Mouse (Mus musculus) heart, embryonic 12.5 days (tissue): ENCODE results near the gene Fmnl2. TPM values are rescaled to one million over a fixed set of nuclear protein-coding genes. Genes with fewer than 3 reads are reported as not detected.

Experiments
- ATAC-seq: fragments of 200-750 bp; cut with Nextera tagmentation; 2 replicates; pipeline ENCODE4 v1.8.0; 2017; ENCODE audit warnings: moderate TSS enrichment, moderate library complexity; ENCODE audit not compliant: insufficient number of reproducible peaks, low FRiP score
- H3K27ac ChIP-seq: fragments of 300-500 bp; sonication (generic); 2 replicates; pipeline ENCODE4 v1.5.1; 2016; ENCODE audit warnings: mild to moderate bottlenecking, moderate library complexity; ENCODE audit not compliant: poor library complexity, severe bottlenecking
- H3K27me3 ChIP-seq: fragments of 300-500 bp; sonication (generic); replicated peaks from 2 replicates; pipeline ENCODE4 v1.6.1; 2016; ENCODE audit warnings: mild to moderate bottlenecking, moderate library complexity
- H3K36me3 ChIP-seq: fragments of 300-500 bp; sonication (generic); 2 replicates; pipeline ENCODE4 v1.6.1; 2016; ENCODE audit warnings: mild to moderate bottlenecking, moderate library complexity
- H3K4me1 ChIP-seq: fragments of 300-500 bp; sonication (generic); replicated peaks from 2 replicates; pipeline ENCODE4 v1.6.1; 2016; ENCODE audit warnings: mild to moderate bottlenecking
- H3K4me2 ChIP-seq: fragments of 300-500 bp; sonication (generic); 2 replicates; pipeline ENCODE4 v1.6.1; 2016; ENCODE audit warnings: mild to moderate bottlenecking, moderate library complexity
- H3K4me3 ChIP-seq: fragments of 300-500 bp; sonication (generic); 2 replicates; pipeline ENCODE4 v1.5.1; 2016; ENCODE audit warnings: mild to moderate bottlenecking
- H3K9ac ChIP-seq: fragments of 300-500 bp; sonication (generic); 2 replicates; pipeline ENCODE4 v1.6.1; 2016; ENCODE audit warnings: mild to moderate bottlenecking, moderate library complexity
- H3K9me3 ChIP-seq: fragments of 300-500 bp; sonication (generic); replicated peaks from 2 replicates; pipeline ENCODE4 v1.6.1; 2016; ENCODE audit warnings: mild to moderate bottlenecking, moderate library complexity
- WGBS: fragments of 180-500 bp; shearing (Covaris S2); methylation state at CpG from one replicate; pipeline ENCODE4 v1.1.7; 2016; 5-methylcytosine and 5-hydroxymethylcytosine counted together
- polyA plus RNA-seq: library from polyadenylated mRNA; unstranded; fragments of >200 nt; fragmentation: Nextera tagmentation; extraction: Ambion mirVana; gene quantifications from 2 replicates; pipeline ENCODE4 v1.2.1, GENCODE M21; 2016

The Fmnl2 gene
- polyA plus RNA-seq, 1 experiment from 2014 or later, result 1.1 TPM

DNA sequence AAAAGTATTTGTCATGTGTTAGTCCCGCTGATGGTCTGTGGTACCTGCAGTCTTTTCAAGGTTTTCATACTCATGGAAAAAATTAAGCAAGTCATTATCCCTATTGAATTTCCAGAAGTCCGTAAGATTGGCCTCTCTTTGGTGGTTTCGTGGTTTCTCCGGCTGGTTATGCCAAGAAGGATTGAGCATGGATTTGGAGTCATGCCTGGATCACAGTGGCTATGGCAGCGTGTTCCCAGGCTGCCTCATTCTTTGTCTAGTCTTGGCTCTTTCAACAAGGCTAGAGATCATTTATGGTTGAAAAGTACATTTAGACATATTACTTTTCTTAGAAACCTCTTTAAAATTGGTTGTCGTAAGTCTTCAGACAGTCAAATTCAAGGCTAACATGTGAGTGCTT lies 192.7 kb downstream of the Fmnl2 start:
- Histone ChIP-seq H3K36me3 (no peaks in the 10 kb centered on the region), H3K27ac (no peak overlapping the region), H3K27me3 (no peaks in the 10 kb centered on the region), H3K4me2 (no peak overlapping the region), H3K4me1 (no peaks in the 10 kb centered on the region), H3K9me3 (no peaks in the 10 kb centered on the region), H3K4me3 (no peak overlapping the region), H3K9ac (no peak overlapping the region)
- 87% methylated on average over 6 of the region's 6 CpGs for WGBS
- ATAC-seq, result no peak

DNA sequence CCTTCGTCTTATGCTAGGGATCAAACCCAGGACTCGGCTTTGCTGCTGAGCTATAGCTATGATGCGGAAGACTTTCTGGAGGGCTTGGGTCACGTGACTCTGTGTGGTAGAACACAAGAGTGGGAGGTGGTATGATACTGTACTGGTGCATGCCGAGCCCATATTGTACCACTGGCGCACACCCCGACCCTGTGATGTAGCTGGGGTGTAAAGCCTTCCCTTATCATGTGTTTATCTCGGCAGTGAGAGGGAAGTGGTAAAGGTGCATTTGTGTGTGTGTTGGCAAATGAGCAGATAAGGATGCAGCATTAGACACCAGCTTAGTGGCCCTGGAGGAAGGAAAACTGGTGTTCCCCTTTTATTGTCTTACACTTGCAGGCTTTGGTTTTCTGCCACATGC lies 193.8 kb downstream of the Fmnl2 start:
- no peak overlapping the region for H3K27ac ChIP-seq
- no peak overlapping the region for H3K4me3 ChIP-seq
- no peaks in the 10 kb centered on the region for H3K4me1 ChIP-seq
- no peak overlapping the region for H3K4me2 ChIP-seq
- H3K9ac ChIP-seq, result no peak overlapping the region
- 72% methylated on average over 8 of the region's 8 CpGs for WGBS
- no peak for ATAC-seq
- H3K9me3 ChIP-seq, result no peaks in the 10 kb centered on the region
- H3K36me3 ChIP-seq, result no peaks in the 10 kb centered on the region
- no peaks in the 10 kb centered on the region for H3K27me3 ChIP-seq

DNA sequence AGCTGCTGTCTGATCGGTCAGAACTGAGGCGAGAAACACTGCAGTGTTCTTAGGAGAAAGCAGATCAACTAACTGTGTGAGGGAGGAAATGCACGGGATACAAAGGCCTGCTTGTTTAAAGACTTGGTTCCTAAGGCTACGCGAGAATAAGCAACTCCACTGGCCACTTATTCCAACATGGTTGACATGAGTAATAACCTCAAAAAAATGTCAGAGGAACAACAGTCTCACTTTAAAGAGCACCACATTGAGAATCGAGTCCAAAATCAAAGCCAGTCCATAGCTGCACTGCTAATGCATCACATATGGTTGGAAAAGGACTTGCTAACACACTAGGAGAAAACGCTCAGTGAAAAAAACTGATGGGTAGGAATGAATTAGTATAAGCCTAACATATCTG lies 196.1 kb downstream of the Fmnl2 start:
- H3K27ac ChIP-seq, result no peak overlapping the region
- no peak overlapping the region for H3K9ac ChIP-seq
- H3K36me3 ChIP-seq, result no peaks in the 10 kb centered on the region
- no peak overlapping the region for H3K4me3 ChIP-seq
- no peak for ATAC-seq
- no peaks in the 10 kb centered on the region for H3K9me3 ChIP-seq
- whole genome bisulfite sequencing, result 65% methylated on average over 7 of the region's 7 CpGs
- H3K4me1 ChIP-seq, result no peaks in the 10 kb centered on the region
- no peak overlapping the region for H3K4me2 ChIP-seq
- no peaks in the 10 kb centered on the region for H3K27me3 ChIP-seq

DNA sequence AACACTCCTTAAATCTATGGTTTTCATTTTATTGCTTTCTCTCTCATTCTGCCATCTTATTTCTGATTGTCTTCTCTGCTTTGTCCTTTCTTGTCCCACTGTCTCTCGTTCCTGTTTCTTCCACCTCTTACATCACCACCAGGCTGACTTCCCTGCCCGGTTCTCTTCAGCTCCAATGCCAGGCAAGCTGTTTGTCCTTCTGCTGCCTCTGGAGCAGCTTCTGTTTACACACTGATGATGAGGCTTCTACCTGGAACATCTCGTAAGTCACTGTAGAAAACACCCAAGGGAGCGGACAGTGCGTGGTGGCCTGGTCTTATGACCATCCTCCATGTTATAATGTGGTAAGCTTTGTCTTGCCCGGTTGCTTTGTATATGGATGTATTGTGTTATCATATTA lies 198.9 kb downstream of the Fmnl2 start:
- Histone ChIP-seq H3K27me3 (no peaks in the 10 kb centered on the region), H3K9ac (no peak overlapping the region), H3K4me1 (no peaks in the 10 kb centered on the region), H3K36me3 (no peaks in the 10 kb centered on the region), H3K4me3 (no peak overlapping the region), H3K27ac (no peak overlapping the region), H3K9me3 (no peaks in the 10 kb centered on the region), H3K4me2 (no peak overlapping the region)
- 87% methylated on average over 6 of the region's 6 CpGs for WGBS
- ATAC-seq, result no peak

DNA sequence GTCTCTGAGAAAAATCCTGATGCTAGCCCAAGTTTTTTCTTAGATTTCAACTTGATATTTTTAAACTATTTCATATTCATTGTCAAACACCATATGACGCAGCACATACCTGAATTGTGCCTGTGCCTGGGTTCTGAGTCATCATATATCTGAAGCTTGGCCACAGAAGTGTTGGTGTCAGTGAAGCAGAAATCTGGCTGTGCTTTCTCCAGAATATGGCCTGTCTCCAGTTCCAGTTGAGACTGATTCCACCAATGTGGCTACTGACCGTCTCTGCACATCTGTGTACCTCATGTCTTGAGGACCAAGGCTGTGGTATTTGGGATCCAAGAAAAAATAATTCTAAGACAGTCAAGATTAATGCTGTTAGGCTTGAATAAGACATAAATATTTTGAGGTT lies 199.6 kb downstream of the Fmnl2 start:
- WGBS, result 82% methylated on average over 2 of the region's 2 CpGs
- no peak overlapping the region for H3K9ac ChIP-seq
- H3K4me2 ChIP-seq, result no peak overlapping the region
- no peak for ATAC-seq
- no peaks in the 10 kb centered on the region for H3K9me3 ChIP-seq
- H3K4me3 ChIP-seq, result no peak overlapping the region
- no peaks in the 10 kb centered on the region for H3K4me1 ChIP-seq
- H3K36me3 ChIP-seq, result no peaks in the 10 kb centered on the region
- no peaks in the 10 kb centered on the region for H3K27me3 ChIP-seq
- no peak overlapping the region for H3K27ac ChIP-seq

DNA sequence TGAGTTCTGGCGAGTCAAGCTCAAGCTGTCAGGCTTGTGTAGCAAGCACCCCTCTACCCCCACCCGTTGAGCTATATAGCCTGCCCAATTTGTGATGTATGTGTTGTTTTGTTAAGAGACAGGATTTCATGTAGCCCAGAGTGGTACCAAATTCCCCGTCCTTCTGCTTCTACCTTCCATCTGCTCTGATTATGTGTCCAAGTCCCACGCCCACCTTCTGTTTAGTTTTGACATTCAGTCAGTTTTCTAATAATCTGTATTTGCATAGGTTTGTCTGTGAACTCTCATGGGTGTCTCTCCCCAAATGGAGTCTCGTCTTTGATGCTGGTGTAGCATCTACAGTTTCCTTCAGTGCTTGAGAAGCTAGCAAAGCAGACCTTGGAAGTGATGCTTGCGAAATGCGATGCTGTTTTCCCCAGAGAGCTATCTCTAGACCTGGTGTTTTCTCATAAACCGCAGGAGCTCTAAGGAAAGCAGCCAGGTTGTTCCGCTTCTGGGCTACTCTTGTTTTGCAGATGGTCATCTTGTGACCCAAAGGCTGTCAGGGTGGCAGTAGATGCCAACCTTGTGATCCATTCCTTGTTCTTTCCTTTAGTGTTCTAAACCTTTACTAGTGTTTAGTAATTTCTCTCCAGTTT lies 203.8 kb downstream of the Fmnl2 start:
- Histone ChIP-seq H3K27ac (no peak overlapping the region), H3K4me1 (no peaks in the 10 kb centered on the region), H3K9me3 (no peaks in the 10 kb centered on the region), H3K36me3 (no peaks in the 10 kb centered on the region), H3K4me2 (no peak overlapping the region), H3K4me3 (no peak overlapping the region), H3K9ac (no peak overlapping the region), H3K27me3 (no peaks in the 10 kb centered on the region)
- WGBS, result 84% methylated on average over 9 of the region's 9 CpGs
- no peak for ATAC-seq

DNA sequence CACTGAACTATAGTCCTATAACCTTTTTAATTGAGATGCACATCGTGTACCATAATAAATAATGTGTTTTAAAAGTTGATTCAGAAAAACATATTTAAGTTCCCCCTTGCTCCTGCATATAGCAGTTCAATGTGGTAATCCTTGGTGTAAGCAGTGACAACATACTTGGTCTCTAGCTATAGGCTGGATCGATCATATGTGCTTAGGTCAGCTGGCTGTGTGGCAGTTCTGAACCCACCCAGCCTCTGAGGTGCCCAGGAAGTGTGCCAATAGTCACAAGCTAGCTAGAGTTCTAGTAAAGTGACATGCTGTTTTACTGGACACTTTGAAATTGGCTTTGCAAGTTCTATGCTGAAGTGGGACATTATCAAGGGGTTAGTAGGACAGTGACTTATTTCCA lies 209.3 kb downstream of the Fmnl2 start:
- H3K4me2 ChIP-seq, result no peak overlapping the region
- no peak for ATAC-seq
- 91% methylated on average over 2 of the region's 2 CpGs for WGBS
- no peak overlapping the region for H3K9ac ChIP-seq
- no peaks in the 10 kb centered on the region for H3K4me1 ChIP-seq
- no peak overlapping the region for H3K27ac ChIP-seq
- H3K36me3 ChIP-seq, result no peaks in the 10 kb centered on the region
- no peaks in the 10 kb centered on the region for H3K27me3 ChIP-seq
- H3K9me3 ChIP-seq, result no peaks in the 10 kb centered on the region
- H3K4me3 ChIP-seq, result no peak overlapping the region

DNA sequence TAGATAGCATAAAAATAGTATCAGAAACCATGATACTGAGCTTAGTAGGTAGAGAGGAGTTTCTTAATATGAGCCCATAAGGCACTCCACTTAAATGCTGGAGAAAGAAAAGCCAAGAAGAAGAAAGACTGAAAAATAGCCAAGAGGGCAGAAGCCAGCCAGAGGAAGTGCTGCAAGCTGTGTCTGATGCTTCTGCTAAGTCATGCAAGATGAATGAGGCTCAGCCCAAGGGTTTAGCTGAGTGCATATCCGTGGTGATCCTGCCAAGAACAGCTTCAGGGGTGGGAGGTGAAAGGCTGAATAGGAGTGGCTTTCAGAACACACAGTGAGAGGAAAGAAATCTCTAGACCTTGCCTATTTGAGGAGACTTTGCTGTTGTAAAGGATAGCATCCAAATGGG lies 212.9 kb downstream of the Fmnl2 start:
- H3K4me1 ChIP-seq, result no peaks in the 10 kb centered on the region
- H3K36me3 ChIP-seq, result no peaks in the 10 kb centered on the region
- no peaks in the 10 kb centered on the region for H3K27me3 ChIP-seq
- no peak overlapping the region for H3K9ac ChIP-seq
- no peak overlapping the region for H3K27ac ChIP-seq
- no peak overlapping the region for H3K4me2 ChIP-seq
- H3K9me3 ChIP-seq, result no peaks in the 10 kb centered on the region
- ATAC-seq, result no peak
- no peak overlapping the region for H3K4me3 ChIP-seq
- WGBS, result 23% methylated on average over 1 of the region's 1 CpGs

DNA sequence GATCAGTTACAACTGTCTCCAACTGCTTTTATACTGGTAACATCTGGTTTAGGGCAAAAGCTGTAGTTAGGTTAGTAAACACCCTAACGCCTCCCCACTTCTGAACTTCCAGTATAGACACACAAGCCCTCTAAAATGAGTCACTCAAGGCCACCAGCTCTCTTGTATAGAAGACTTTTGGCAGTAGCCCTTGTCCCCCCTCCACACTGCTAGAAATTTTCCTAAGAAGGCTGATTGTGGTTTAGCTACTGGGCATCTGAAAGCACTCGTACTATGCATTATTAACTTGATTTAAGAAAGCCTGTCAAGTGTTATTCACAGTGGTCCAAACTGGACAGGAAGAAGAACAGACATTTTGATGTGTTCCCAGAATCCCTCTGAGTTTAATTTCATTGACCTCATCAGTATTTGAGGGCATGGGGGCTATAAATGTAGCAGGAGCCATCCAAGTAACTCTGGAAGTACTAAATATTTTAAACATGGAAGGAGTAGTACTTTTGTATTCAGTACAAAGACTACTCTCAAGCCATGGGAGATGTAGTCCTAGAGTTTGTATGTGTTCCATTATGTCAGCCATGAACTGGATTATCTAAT lies 222.1 kb downstream of the Fmnl2 start:
- no peaks in the 10 kb centered on the region for H3K36me3 ChIP-seq
- no peak for ATAC-seq
- no peak overlapping the region for H3K27ac ChIP-seq
- no peak overlapping the region for H3K9ac ChIP-seq
- no peaks in the 10 kb centered on the region for H3K27me3 ChIP-seq
- no peak overlapping the region for H3K4me3 ChIP-seq
- H3K4me2 ChIP-seq, result no peak overlapping the region
- no peaks in the 10 kb centered on the region for H3K4me1 ChIP-seq
- WGBS, result 86% methylated on average over 2 of the region's 2 CpGs
- H3K9me3 ChIP-seq, result no peaks in the 10 kb centered on the region

DNA sequence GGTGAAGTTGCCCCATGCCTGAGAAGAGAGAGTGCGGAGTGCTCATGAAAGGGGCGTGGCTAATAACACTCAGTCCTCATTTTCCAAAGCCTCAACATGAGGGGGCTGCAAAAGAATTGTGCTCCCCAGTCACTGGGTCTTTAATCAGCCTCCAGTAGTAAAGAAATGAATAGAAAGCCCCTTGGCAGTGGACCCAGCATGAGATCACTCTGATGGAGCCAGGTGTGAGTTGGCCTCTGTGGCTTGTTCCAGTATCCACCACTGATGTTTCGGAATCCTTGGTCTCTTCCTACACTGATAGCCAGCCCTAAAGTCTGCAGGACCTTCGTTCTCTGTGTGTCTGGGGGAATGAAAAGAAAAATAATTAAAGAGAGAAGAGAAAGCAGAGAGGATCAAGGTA lies 224.4 kb downstream of the Fmnl2 start:
- H3K27me3 ChIP-seq, result no peaks in the 10 kb centered on the region
- 85% methylated on average over 4 of the region's 4 CpGs for WGBS
- ATAC-seq, result no peak
- no peak overlapping the region for H3K4me3 ChIP-seq
- no peaks in the 10 kb centered on the region for H3K9me3 ChIP-seq
- no peaks in the 10 kb centered on the region for H3K4me1 ChIP-seq
- no peaks in the 10 kb centered on the region for H3K36me3 ChIP-seq
- no peak overlapping the region for H3K9ac ChIP-seq
- H3K27ac ChIP-seq, result no peak overlapping the region
- H3K4me2 ChIP-seq, result no peak overlapping the region

DNA sequence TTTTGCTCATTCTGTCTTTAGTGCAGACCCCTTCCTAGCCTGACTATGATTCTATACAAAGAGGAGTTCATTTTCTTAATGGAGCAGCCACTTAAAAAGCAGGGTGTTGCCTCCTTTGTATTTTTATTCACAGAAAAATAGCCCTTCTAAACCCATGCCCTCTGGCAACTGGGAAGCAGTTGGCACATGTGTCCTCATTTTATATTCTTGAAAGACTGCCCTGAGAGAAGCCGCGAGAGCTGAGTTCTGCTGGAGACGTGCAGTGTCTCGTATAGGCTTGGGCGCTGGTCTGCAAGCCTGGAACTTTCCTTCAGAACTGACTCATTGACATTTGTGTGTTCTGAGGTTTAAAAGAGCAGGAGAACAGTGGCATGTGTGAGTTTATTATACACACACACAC lies 224.8 kb downstream of the Fmnl2 start:
- Histone ChIP-seq H3K9ac (no peak overlapping the region), H3K36me3 (no peaks in the 10 kb centered on the region), H3K4me3 (no peak overlapping the region), H3K9me3 (no peaks in the 10 kb centered on the region), H3K27me3 (no peaks in the 10 kb centered on the region), H3K27ac (no peak overlapping the region), H3K4me1 (no peaks in the 10 kb centered on the region), H3K4me2 (no peak overlapping the region)
- WGBS, result 86% methylated on average over 5 of the region's 5 CpGs
- no peak for ATAC-seq

DNA sequence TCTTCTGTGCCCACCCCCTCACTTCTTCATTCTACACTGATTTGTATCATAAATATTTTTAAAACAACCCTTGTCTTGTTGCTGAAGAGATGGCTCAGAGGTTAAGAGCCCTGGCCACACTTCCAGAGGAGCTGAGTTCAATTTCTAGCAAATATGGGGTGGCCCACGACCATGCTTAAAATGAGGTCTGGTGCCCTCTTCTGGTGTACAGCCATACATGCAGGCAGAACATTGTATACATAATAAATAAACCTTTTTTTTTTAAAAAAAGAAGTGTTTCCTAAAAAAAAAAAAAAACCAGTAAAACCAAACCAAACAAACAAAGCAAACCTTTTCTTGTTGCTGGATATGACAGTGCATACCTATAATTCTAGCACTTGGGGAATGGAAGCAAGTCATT lies 225.6 kb downstream of the Fmnl2 start:
- WGBS, result 28% methylated on average over 1 of the region's 1 CpGs
- no peak for ATAC-seq
- Histone ChIP-seq H3K4me2 (no peak overlapping the region), H3K27ac (no peak overlapping the region), H3K9ac (no peak overlapping the region), H3K4me1 (no peaks in the 10 kb centered on the region), H3K27me3 (no peaks in the 10 kb centered on the region), H3K4me3 (no peak overlapping the region), H3K36me3 (no peaks in the 10 kb centered on the region), H3K9me3 (no peaks in the 10 kb centered on the region)
